Mouse (Mus musculus) splenic B cell, adult 2 months (primary cell): ENCODE data around the gene Lgals3bp.
"Not testable (repeated sequence)": the region's sequence is repeated elsewhere in the genome, so short reads cannot be mapped to it uniquely, and the experiment has no call there.

Experiments used
- DNase-seq: peaks from one replicate; pipeline ENCODE4 v3.0.0-alpha.2; 2011; ENCODE audit warnings: low read depth, low spot score
- H3K27me3 ChIP-seq: 2 replicates; pipeline ENCODE4 v1.6.1; 2012; ENCODE audit warnings: mild to moderate bottlenecking, low read length, moderate library complexity, mixed read lengths; ENCODE audit not compliant: control insufficient read depth, poor library complexity, insufficient read depth, severe bottlenecking
- H3K36me3 ChIP-seq: 2 replicates; pipeline ENCODE4 v1.6.1; 2012; ENCODE audit warnings: mild to moderate bottlenecking, low read length, moderate library complexity, mixed read lengths; ENCODE audit not compliant: control insufficient read depth, poor library complexity, insufficient read depth, severe bottlenecking

Lgals3bp gene

DNA sequence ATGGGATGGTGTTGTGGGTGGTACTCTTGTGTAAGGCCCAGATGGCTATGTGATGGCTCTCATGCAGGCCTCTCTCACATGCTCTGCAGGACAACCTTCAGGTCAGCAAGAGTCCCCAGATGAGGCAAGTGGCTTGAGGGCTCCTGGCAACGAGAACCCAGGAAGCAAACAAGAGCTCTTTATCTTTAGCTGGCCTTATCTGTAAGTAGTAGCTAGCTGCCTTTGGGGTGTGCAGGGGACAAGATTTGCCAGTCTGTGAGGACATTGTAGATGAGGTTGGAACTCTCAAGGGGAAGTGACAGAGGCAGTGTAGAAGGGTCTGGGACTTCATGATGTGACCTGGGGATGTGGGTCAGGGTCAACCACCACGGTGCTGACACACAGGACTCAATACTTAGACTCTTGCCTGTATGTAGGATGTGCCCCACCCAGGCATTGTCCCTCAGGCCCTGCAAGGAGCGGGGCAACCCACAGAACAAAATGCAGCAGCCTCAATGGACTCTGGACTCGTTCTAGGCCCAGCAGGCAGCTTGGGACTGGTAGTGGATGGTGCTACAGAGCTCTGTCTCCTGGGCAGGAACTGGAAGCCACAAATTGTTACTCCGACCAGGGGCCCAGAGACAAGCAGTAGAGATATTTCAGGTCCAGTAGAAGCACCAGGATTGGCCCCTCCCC lies 1.9 kb downstream of the Lgals3bp start:
- no peaks in the 10 kb centered on the region for H3K27me3 ChIP-seq
- H3K36me3 ChIP-seq: no peaks in the 10 kb centered on the region; the same call in 1 of the 2 replicates
- no peak for DNase-seq

GRCm38 (mm10) chr11:118397806-118398530 lies 3.9 kb downstream of the Lgals3bp start:
- H3K36me3 ChIP-seq: peaks cover 1% of the 10 kb centered on the region; the same call in 1 of the 2 replicates
- DNase-seq: no peak
- H3K27me3 ChIP-seq: no peaks in the 10 kb centered on the region

GRCm38 (mm10) chr11:118394538-118394937 lies 7.4 kb downstream of the Lgals3bp start:
- no peak for DNase-seq
- no peaks in the 10 kb centered on the region for H3K27me3 ChIP-seq

GRCm38 (mm10) chr11:118393991-118394390 lies 7.9 kb downstream of the Lgals3bp start:
- Histone ChIP-seq H3K27me3 (no peaks in the 10 kb centered on the region), H3K36me3 (peaks cover 1% of the 10 kb centered on the region; the same call in 1 of the 2 replicates)
- no peak for DNase-seq

More at GRCm38 (mm10) chr11:118394538-118394937, 7.4 kb downstream of the Lgals3bp start:
- peaks cover 1% of the 10 kb centered on the region; the same call in 1 of the 2 replicates for H3K36me3 ChIP-seq

DNA sequence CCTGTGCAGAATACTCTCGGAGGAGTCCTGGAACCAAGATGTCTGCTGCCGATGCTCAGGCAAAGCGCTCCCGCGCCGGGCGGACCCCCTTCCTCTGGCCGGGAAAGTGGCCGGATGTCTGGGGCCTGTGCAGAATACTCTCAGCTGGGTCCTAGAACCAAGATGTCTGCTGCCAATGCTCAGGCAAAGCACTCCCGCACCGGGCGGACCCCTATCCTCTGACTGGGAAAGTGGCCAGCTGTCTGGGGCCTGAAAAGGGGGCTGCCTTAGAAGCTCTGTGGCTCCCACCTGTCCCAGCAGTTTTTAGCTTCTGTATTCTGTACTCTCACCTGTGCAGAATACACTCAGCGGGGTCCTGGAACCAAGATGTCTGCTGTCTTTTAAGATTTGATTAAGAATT lies 14.1 kb downstream of the Lgals3bp start:
- H3K27me3 ChIP-seq, DNase-seq, H3K36me3 ChIP-seq: not testable (repeated sequence)

DNA sequence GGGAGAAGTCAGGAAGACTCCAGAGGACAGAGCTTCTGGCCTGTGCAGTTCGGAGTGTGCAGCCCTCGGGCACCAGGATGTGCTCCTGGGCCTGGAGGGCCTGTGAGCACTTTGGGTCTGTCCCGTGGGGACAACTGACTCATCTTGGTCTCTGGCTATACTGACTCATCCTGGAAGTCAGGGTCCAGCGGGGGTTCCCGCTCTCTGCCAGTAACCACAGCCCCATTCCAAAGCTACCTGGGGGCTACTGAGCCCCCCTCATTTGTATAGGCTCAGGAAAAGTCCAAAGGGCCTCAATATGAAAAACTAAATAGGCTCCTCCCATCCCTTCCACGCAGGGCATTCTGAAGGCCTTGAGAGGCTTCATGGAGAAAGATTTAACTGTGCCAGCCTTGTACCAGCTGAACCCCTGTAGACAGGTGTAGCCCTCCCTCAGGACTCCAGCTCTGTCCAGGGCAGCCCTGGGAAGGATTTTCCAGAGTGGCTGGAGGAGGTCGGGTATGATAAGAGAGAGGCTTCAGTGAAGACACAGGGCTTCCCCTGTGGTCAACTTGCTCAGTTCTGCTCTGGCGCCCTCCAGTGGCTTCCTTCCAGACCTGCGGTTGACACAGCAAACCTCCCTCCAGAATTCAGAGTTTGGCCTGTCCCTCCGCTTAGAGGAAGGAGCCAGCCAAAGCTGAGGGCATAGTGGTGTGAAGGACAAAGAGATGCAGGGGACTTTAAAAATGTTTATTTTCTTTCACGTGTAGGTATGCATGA lies 22.5 kb downstream of the Lgals3bp start:
- Histone ChIP-seq H3K36me3 (no peaks in the 10 kb centered on the region), H3K27me3 (no peaks in the 10 kb centered on the region)
- DNase-seq: peak; percentile 77

GRCm38 (mm10) chr11:118378656-118379055 lies 23.2 kb downstream of the Lgals3bp start:
- Histone ChIP-seq H3K36me3 (no peaks in the 10 kb centered on the region), H3K27me3 (no peaks in the 10 kb centered on the region)
- no peak for DNase-seq

GRCm38 (mm10) chr11:118376323-118376722 lies 25.6 kb downstream of the Lgals3bp start:
- not testable (repeated sequence) for H3K27me3 ChIP-seq, H3K36me3 ChIP-seq, DNase-seq

DNA sequence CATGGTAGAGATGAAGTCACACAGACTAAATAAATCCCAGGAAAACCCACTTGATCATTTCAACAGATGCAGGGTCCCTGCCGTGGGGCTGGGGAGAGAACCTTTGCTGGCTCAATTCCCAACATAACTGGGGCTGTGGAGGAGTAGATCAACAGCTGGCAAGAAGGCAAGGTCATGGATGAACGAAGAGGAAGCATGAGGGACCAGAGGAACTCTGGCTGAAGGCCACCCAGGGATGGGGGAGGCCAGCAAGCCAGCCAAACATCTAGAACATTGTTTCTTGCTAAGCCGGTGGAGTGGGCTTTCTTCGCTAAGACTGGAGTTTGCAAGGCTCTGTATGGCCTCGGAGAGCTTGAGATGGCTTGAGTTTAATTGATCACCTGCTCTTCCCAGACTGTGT lies 26.0 kb downstream of the Lgals3bp start:
- Histone ChIP-seq H3K36me3 (no peaks in the 10 kb centered on the region), H3K27me3 (no peaks in the 10 kb centered on the region)
- no peak for DNase-seq

GRCm38 (mm10) chr11:118375461-118375860 lies 26.4 kb downstream of the Lgals3bp start:
- Histone ChIP-seq H3K27me3 (no peaks in the 10 kb centered on the region), H3K36me3 (no peaks in the 10 kb centered on the region)
- DNase-seq: no peak

GRCm38 (mm10) chr11:118375006-118375405 lies 26.9 kb downstream of the Lgals3bp start:
- H3K36me3 ChIP-seq: no peaks in the 10 kb centered on the region
- DNase-seq: no peak
- no peaks in the 10 kb centered on the region for H3K27me3 ChIP-seq

DNA sequence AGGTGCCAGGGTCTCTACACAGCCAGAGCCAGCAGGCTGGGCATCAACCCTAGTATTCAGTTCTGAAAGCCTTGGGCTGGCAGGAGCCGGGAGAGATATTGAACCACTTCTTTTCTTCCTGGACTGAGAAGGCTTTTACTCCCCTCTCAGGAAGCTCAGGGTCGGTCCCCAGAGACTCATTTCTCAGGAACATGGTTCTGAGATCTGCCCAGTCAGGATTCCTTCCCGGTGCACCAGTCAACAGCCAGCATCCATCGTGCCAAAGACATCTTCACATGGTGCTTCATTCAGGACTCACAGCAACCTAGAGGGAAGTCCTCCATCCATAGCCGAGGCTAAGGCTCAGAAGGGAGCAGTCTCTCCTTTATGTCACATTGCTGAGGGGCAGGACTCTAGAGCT lies 27.4 kb downstream of the Lgals3bp start:
- Histone ChIP-seq H3K27me3 (no peaks in the 10 kb centered on the region), H3K36me3 (no peaks in the 10 kb centered on the region)
- DNase-seq: no peak

DNA sequence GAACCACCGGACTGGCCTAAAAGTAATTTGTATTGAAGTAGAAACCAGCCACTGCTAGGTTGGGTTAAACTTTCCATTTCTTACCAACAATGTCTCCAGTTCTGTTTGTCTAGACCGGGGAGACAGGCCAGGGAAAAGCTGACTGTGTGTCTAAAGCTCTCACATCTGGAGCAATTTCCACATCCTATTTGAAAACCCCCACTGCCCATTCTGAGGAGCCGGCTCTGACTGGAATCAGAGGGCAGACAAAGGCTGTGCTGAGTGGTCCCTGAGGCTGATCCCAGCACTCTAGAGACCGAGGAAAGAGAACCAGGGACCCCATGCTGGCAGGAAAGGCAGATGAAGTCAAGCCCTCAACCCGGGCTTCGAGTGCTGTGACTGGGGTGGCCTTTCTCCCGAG lies 29.3 kb downstream of the Lgals3bp start:
- no peak for DNase-seq
- H3K36me3 ChIP-seq: no peaks in the 10 kb centered on the region
- no peaks in the 10 kb centered on the region for H3K27me3 ChIP-seq

GRCm38 (mm10) chr11:118371876-118372275 lies 30.0 kb downstream of the Lgals3bp start:
- no peaks in the 10 kb centered on the region for H3K27me3 ChIP-seq
- DNase-seq: no peak

GRCm38 (mm10) chr11:118369657-118370056 lies 32.2 kb downstream of the Lgals3bp start:
- no peaks in the 10 kb centered on the region for H3K27me3 ChIP-seq
- no peaks in the 10 kb centered on the region for H3K36me3 ChIP-seq
- DNase-seq: no peak

More at GRCm38 (mm10) chr11:118371876-118372275, 30.0 kb downstream of the Lgals3bp start:
- no peaks in the 10 kb centered on the region for H3K36me3 ChIP-seq
